ENCODE assay signal across 1 mouse cellular context in the genomic region with DNA sequence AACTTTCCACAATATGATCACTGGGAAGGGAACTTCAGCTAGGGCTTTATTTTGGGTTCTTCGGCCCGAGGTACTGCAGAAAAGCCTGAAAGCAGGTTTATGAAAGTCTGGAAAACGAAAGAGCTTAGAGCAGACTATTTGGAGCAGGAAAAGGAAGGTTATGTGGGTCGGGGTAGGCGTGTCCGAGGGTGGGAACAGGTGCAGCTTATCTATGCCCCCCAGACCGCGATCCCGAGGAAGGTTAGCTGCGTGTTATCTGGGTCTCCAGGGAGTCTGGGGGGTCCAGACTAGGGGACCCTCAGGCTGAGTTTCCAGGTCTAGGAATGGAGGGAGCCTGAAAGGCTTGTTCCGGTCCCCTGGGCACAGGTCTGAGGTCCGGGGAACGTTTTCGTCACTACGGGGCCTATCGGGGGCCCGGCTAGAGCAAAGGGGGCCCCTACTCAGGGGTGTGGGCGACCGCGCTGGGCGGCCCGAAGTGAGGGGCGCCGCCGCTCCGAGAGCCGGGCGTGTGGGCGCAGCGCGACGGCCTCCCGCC.
A peak's percentile ranks its signal among the peaks of the same experiment; 100 is the strongest.
TF ChIP-seq lines count a peak whose summit lies in the region.

No protein-coding gene starts in this region.

TF ChIP-seq in MEL, 35 proteins besides CTCF, POLR2A, EP300 and RAD21 (continued from another document):
- TF ChIP-seq POLR2AphosphoS5 (IDR thresholded peaks at IDR 0.05; ENCODE audit: borderline replicate concordance, low read depth, low read length): no peak
- TF ChIP-seq ZC3H11A (IDR thresholded peaks at IDR 0.05; ENCODE audit: low read depth, low read length): 0 out of 2 replicates have a peak, but pooled peaks have one; percentile 5
- TF ChIP-seq SIN3A (IDR thresholded peaks at IDR 0.05; ENCODE audit: low read length): no peak; the same call in none of the 2 replicates
- TF ChIP-seq MXI1 (IDR thresholded peaks at IDR 0.05; ENCODE audit: low read depth, low read length): peak; percentile 66
- TF ChIP-seq TBP (IDR thresholded peaks at IDR 0.05; ENCODE audit: low read depth, low read length): peak; percentile 54; the same call in 1 of the 2 replicates
- TF ChIP-seq GATA1 (IDR thresholded peaks at IDR 0.05; ENCODE audit: low read depth, low read length): peak; percentile 93
- TF ChIP-seq MYC (IDR thresholded peaks at IDR 0.05; ENCODE audit: low read depth, low read length): peak; percentile 62; the same call in 1 of the 2 replicates
- TF ChIP-seq CHD2 (IDR thresholded peaks at IDR 0.05; ENCODE audit: low read length): no peak
- peak; percentile 43; the same call in 1 of the 2 replicates for TF ChIP-seq USF1 (IDR thresholded peaks at IDR 0.05; ENCODE audit: low read depth, low read length)
TF ChIP-seq in MEL: peak in this region for 24.
